Mouse (Mus musculus): ENCODE measurements around the gene Gnrhr. TPM values are rescaled to one million over a fixed set of nuclear protein-coding genes. Genes with fewer than 3 reads are reported as not detected.

Gnrhr gene
- polyA plus RNA-seq (2021; fragmentation: Nextera tagmentation) = not detected in 2 replicates
- long read RNA-seq, experiment 1 = 0 reads
- long read RNA-seq, experiment 2 = 0 reads

DNA sequence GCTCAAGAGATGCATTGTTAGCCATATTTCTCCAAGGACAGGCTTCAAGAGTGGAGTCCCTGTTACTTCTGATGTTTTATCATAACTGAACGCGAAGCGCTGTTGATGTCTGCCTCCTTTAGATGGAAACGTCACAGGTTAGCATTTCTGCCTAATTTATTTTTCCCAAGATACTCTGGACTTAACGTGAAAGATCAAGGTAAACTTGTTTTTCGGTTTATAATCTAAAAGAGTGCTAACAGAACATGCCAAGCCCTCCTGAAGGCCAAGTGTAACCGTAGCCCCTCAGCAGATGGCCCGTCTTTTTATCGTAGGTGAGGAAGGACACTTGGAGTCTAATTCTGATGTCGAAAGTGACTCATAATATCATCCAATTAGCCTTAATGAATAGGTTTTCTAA is at the start of gene Gnrhr:
Gene Gnrhr, minus strand, starts transcription at position 101 of the 400 bp plus-strand sequence.

GRCm38 (mm10) chr5:86172449-86173161 is 25.1 kb downstream of the Gnrhr start, which contains the start of gene Uba6:
Gene Uba6 (minus strand): TSS chr5:86172803.

Other genes starting within 250 kb of the Gnrhr start
- 5.1 and 5.2 TPM in 2 replicates for gene Cenpc1, start 132.3 kb downstream of the Gnrhr start, polyA plus RNA-seq (2021; fragmentation: Nextera tagmentation)
- gene Stap1, start 126.2 kb downstream of the Gnrhr start, polyA plus RNA-seq (2021; fragmentation: Nextera tagmentation) = 0.09 TPM in 2 replicates
- 1.6 and 2.0 TPM in 2 replicates for gene Uba6, start 25.1 kb downstream of the Gnrhr start, polyA plus RNA-seq (2021; fragmentation: Nextera tagmentation)
- not detected in 2 replicates for gene Tmprss11c, start 91.4 kb upstream of the Gnrhr start, polyA plus RNA-seq (2021; fragmentation: Nextera tagmentation)
- not detected in 2 replicates for gene Tmprss11d, start 175.5 kb upstream of the Gnrhr start, polyA plus RNA-seq (2021; fragmentation: Nextera tagmentation)

All from layer of hippocampus, adult 6 months (tissue).